Mouse (Mus musculus): ENCODE results near the gene Sept4. TPM values are rescaled to one million over a fixed set of nuclear protein-coding genes. Genes with fewer than 3 reads are reported as not detected.
A peak's percentile ranks its signal among the peaks of the same experiment; 100 is the strongest.

Sept4 gene
- polyA plus RNA-seq, 1 experiment: 1,033 TPM

- peak overlapping the region; percentile 42 for H3K27ac ChIP-seq (ENCODE audit: insufficient read depth, low read length)
- H3K27me3 ChIP-seq (ENCODE audit: control insufficient read depth, insufficient read depth, low read length): no peaks in the 10 kb centered on the region
- peak overlapping the region; percentile 58 for H3K4me3 ChIP-seq (replicated peaks; ENCODE audit: insufficient read depth, low read depth, low read length)
- DNase-seq: peak; percentile 71 to 73
- H3K4me1 ChIP-seq (ENCODE audit: control insufficient read depth, insufficient read depth, low read length): no peaks in the 10 kb centered on the region; the same call in 1 of the 2 replicates
- TF ChIP-seq POLR2A (IDR thresholded peaks at IDR 0.05; ENCODE audit: borderline replicate concordance, insufficient read depth, low read length) (peak; percentile 80), CTCF (IDR thresholded peaks at IDR 0.05; ENCODE audit: borderline replicate concordance, insufficient read depth, low read depth, low read length) (no peak)
- WGBS: 2% methylated on average over 29 of the region's 29 CpGs
Observed at GRCm38 (mm10) chr11:87639206-87639605, 70.5 kb downstream of the Sept4 start.

Other genes starting within 250 kb of the Sept4 start
- 26.6 and 31.3 TPM in 2 replicates for gene Ppm1e, start 209.9 kb upstream of the Sept4 start, polyA plus RNA-seq (2012; rRNA removed)
- gene Rad51c, start 163.9 kb upstream of the Sept4 start, polyA plus RNA-seq (2012; rRNA removed): 4.5 and 4.7 TPM in 2 replicates
- 0.87 and 0.98 TPM in 2 replicates for gene Tex14, start 163.8 kb upstream of the Sept4 start, polyA plus RNA-seq (2012; rRNA removed)
- not detected in 2 replicates for gene Gm11492, start 2.2 kb upstream of the Sept4 start, polyA plus RNA-seq (2012; rRNA removed)
- 66.9 and 67.8 TPM in 2 replicates for gene Mtmr4, start 23.3 kb downstream of the Sept4 start, polyA plus RNA-seq (2012; rRNA removed)
- gene Hsf5, start 48.3 kb downstream of the Sept4 start, polyA plus RNA-seq (2012; rRNA removed): 0.36 and 0.43 TPM in 2 replicates
- gene Rnf43, start 93.8 kb downstream of the Sept4 start, polyA plus RNA-seq (2012; rRNA removed): 2.2 and 2.6 TPM in 2 replicates
- gene Supt4a, start 168.6 kb downstream of the Sept4 start, polyA plus RNA-seq (2012; rRNA removed): 155 and 158 TPM in 2 replicates
- 198 TPM in 2 replicates for gene Tspoap1, start 191.6 kb downstream of the Sept4 start, polyA plus RNA-seq (2012; rRNA removed)
- gene Mpo, start 224.7 kb downstream of the Sept4 start, polyA plus RNA-seq (2012; rRNA removed): 0.08 and 0.11 TPM in 2 replicates